Mouse (Mus musculus): ENCODE measurements at regions not wholly inside any gene's neighbourhood (a gene's known extent, or its start where the extent isn't known, plus 50 kb on each side); places are given as distances from the start of the nearest gene placed in this dataset.

DNA sequence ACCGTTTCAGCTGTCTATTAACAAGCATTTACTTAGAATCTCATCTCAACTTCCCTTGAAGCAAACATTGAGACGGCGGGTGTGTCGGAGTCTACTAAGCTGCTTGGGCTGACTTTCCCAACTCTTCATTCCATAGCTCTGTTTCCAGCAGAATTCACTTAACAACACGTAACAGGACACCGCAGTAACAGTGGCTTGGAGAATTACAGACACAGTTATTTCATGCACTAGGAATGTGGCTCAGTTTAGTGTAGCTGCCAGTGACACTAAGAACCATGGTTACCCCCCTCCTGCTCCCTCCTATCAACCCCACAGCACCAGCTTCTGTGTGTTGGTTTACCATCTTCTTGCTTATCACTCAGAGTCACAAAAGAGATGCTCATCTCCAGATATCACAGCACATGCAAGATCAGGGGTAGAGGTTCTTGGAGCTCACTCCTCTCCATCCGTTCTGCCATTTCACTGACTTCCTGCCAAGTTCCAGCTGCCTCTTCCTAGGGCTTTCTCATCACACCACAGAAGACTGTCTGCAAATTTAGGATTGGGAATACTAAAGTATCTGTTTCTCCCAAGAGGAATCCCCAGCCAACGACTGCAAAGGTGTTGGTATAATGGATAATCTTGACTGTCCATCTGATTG is 90.7 kb downstream of the Banf2 start:
- H3K9me3 ChIP-seq (replicated peaks): no peaks in the 10 kb centered on the region
- H3K27ac ChIP-seq: no peak overlapping the region
- no peaks in the 10 kb centered on the region for H3K27me3 ChIP-seq (ENCODE audit: low read depth, poor library complexity, severe bottlenecking)
- WGBS: 84% methylated on average over 8 of the region's 8 CpGs
- H3K4me3 ChIP-seq: no peak overlapping the region
- peaks cover 10% of the 10 kb centered on the region for H3K4me1 ChIP-seq
- no peak for DNase-seq (ENCODE audit: low spot score)
- H3K36me3 ChIP-seq: no peaks in the 10 kb centered on the region

DNA sequence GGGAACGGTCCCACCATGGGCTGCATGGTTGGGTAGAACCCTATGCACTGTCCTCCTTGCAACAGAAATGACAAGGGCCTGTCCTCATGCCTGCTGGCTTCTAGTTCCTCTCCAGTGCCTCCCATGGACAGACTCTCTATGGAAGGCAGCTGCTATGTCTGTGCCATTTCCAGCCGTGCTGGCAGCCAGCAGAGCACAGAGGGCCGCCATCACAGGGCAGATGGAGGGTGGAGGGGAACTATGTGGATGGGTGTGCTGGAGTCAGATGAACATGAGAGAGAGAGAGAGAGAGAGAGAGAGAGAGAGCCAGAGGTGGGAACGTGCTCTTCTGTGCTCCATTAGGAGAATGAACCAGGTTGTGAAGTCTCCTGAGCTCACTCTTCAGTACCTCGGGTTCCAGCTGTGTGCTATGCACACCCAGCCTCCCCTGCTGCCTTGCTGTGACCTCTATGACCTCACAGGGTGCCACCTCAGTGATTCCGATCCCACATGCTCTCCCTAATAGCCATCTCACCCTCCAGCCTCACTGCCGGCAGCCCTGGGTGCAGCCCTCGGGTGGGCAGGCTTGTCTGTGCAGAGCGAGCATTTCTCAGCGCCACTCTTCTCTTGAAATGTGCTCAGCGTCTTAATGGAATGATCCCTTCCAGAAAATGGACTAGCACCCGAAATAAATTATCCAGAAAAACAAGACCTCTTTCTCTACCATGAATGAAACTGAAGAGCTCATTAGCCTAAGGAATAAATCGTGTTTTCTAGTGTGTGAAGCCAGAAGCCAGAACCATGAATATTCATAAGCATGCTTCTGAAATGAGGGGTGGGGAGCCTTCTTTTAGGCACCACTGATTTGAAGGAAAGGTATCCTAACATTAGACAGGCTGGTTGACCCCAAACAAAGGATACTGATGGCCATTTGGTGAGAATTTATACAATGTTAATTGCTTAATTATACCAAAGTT is 94.5 kb downstream of the Banf2 start:
- no peak for DNase-seq (ENCODE audit: low spot score)
- no peak overlapping the region for H3K27ac ChIP-seq
- peaks cover 10% of the 10 kb centered on the region for H3K4me1 ChIP-seq
- no peak overlapping the region for H3K4me3 ChIP-seq
- H3K36me3 ChIP-seq: no peaks in the 10 kb centered on the region
- no peaks in the 10 kb centered on the region for H3K9me3 ChIP-seq (replicated peaks)
- H3K27me3 ChIP-seq (ENCODE audit: low read depth, poor library complexity, severe bottlenecking): no peaks in the 10 kb centered on the region
- WGBS: 72% methylated on average over 13 of the region's 13 CpGs

DNA sequence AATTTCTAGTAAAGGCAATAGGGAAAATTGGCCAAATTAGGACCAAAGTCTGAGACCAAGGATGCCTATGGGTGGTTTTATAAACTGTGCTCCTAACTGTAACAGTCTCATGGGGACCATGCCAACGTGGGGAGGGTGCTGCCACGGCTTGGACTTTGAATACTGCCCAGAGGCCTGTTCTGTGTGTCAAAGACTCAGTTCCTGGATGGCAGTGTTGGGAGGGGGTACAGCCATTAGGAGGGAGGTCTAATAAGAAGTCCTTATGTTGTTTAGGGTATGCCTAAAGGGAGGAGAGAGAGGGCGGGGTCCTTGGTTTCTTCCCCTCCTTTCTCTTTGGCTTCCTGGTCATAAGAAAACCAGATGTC is 95.2 kb downstream of the Banf2 start:
- H3K27me3 ChIP-seq (ENCODE audit: low read depth, poor library complexity, severe bottlenecking): no peaks in the 10 kb centered on the region
- no peak for DNase-seq (ENCODE audit: low spot score)

GRCm38 (mm10) chr2:144128527-144128926 is 95.7 kb downstream of the Banf2 start:
- Histone ChIP-seq H3K4me3 (no peak overlapping the region), H3K27me3 (ENCODE audit: low read depth, poor library complexity, severe bottlenecking) (no peaks in the 10 kb centered on the region), H3K36me3 (no peaks in the 10 kb centered on the region), H3K9me3 (replicated peaks) (no peaks in the 10 kb centered on the region), H3K27ac (no peak overlapping the region), H3K4me1 (peaks cover 3% of the 10 kb centered on the region)
- 83% methylated on average over 4 of the region's 4 CpGs for WGBS
- no peak for DNase-seq (ENCODE audit: low spot score)

More for the DNA sequence above, 95.2 kb downstream of the Banf2 start:
- no peaks in the 10 kb centered on the region for H3K9me3 ChIP-seq (replicated peaks)
- WGBS: 86% methylated on average over 3 of the region's 3 CpGs
- no peak overlapping the region for H3K27ac ChIP-seq
- H3K36me3 ChIP-seq: no peaks in the 10 kb centered on the region
- H3K4me3 ChIP-seq: no peak overlapping the region
- peaks cover 8% of the 10 kb centered on the region for H3K4me1 ChIP-seq

GRCm38 (mm10) chr2:144133806-144134574 is 101.1 kb downstream of the Banf2 start:
- no peaks in the 10 kb centered on the region for H3K36me3 ChIP-seq
- no peaks in the 10 kb centered on the region for H3K9me3 ChIP-seq (replicated peaks)
- peak overlapping the region; percentile 50; the same call in 1 of the 2 replicates for H3K27ac ChIP-seq
- 74% methylated on average over 14 of the region's 14 CpGs for WGBS
- DNase-seq (ENCODE audit: low spot score): no peak
- H3K4me1 ChIP-seq: peaks cover 16% of the 10 kb centered on the region
- no peak overlapping the region for H3K4me3 ChIP-seq
- no peaks in the 10 kb centered on the region for H3K27me3 ChIP-seq (ENCODE audit: low read depth, poor library complexity, severe bottlenecking)

GRCm38 (mm10) chr2:144134575-144134958 is 101.7 kb downstream of the Banf2 start:
- H3K36me3 ChIP-seq: no peaks in the 10 kb centered on the region
- H3K27ac ChIP-seq: peak overlapping the region; percentile 50
- peaks cover 20% of the 10 kb centered on the region for H3K4me1 ChIP-seq
- WGBS: 80% methylated on average over 9 of the region's 9 CpGs
- no peak overlapping the region for H3K4me3 ChIP-seq
- no peaks in the 10 kb centered on the region for H3K27me3 ChIP-seq (ENCODE audit: low read depth, poor library complexity, severe bottlenecking)
- no peaks in the 10 kb centered on the region for H3K9me3 ChIP-seq (replicated peaks)
- DNase-seq (ENCODE audit: low spot score): no peak

DNA sequence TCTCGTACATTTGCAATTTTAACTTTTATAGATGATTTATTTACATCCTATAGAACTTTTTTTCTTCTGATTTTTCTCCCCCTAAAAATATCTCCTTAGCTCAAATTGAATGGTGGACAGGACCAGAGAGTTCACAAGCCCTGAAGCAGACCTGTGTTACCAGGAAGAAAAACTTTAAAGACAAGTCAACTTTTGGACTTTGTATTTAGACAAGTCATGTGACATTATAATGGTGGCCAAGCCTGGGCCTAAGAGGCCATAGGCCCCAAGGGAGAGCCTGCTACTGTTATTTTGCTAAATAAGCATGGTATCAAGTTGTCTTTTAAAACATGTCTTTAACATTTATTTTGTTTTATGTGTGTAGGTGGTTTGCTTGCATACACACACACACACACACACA is 102.7 kb downstream of the Banf2 start:
- Histone ChIP-seq H3K36me3 (no peaks in the 10 kb centered on the region), H3K4me1 (peaks cover 21% of the 10 kb centered on the region), H3K27ac (no peak overlapping the region), H3K9me3 (replicated peaks) (no peaks in the 10 kb centered on the region), H3K27me3 (ENCODE audit: low read depth, poor library complexity, severe bottlenecking) (no peaks in the 10 kb centered on the region), H3K4me3 (no peak overlapping the region)
- 89% methylated on average over 1 of the region's 1 CpGs for WGBS
- no peak for DNase-seq (ENCODE audit: low spot score)

DNA sequence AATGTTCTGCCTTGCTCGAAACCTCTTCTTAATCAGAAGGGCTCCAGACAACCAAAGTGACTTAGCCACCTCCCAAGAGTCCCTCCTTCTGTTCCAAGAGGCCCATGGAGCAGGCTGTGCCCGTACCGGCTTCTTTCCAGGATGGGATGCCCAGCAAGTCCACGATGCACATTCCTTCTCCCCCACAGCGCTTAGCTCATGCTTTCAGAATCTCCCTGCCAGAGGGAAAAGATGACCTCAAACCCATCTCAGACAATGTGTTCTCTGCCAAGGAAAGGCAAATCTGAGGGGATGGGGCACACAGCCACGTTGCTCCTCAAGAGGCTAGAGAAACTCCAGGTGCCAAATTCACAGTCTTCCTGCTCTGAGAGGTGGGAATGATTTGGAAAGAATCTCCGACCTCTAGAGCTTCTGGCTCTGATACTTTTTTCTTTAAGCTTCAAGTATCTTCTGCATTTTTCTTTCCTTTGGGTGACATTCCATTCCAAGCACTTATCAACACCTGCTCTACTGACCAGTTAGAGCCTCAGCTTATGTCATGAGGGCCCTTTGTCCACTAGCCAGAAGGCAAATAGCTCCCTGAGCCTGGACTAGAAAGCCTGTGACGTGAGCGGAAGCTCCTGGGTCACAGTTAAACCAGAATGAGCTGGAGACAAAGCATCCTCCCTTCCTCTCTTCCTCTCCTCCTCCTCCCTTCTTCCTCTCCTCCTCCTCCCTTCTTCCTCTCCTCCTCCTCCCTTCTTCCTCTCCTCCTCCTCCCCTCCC is 110.9 kb downstream of the Banf2 start:
- WGBS: 84% methylated on average over 9 of the region's 9 CpGs
- Histone ChIP-seq H3K27me3 (ENCODE audit: low read depth, poor library complexity, severe bottlenecking) (no peaks in the 10 kb centered on the region), H3K4me3 (no peak overlapping the region), H3K36me3 (no peaks in the 10 kb centered on the region), H3K27ac (no peak overlapping the region), H3K9me3 (replicated peaks) (no peaks in the 10 kb centered on the region), H3K4me1 (peaks cover 6% of the 10 kb centered on the region)
- no peak for DNase-seq (ENCODE audit: low spot score)

DNA sequence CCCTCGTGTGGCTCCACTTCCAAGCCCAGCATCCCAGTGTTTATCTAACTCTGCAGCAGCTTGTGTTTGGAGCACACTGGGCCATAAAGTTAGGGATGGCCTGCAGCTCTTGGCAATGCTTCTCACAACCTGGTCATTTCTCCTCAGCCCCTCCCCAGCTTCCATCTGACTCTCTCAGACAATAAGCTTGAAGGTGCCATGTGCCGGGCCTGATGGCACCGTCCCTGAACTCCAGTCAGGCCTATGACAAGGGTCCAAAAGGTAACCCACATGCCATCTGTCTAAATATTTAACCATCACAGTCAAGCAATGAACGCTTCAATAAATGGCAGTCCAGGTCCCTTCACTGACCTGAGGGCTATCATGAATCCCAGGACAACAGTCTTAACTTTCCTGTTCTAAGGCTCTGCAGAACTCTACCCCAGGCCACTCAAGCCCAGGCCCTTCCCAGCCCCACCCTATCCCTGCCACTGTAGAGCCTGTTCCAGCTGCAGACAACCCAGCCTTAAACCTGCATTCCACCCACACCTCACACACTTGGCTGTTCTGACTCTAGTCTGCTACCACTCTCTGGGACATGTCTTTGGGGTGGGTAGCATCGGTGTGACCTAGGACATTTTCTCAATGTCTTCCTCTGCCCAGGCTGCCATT is 111.8 kb downstream of the Banf2 start:
- 82% methylated on average over 5 of the region's 5 CpGs for whole genome bisulfite sequencing
- H3K4me3 ChIP-seq: no peak overlapping the region
- no peak overlapping the region for H3K27ac ChIP-seq
- H3K27me3 ChIP-seq (ENCODE audit: low read depth, poor library complexity, severe bottlenecking): no peaks in the 10 kb centered on the region
- no peaks in the 10 kb centered on the region for H3K36me3 ChIP-seq
- no peak for DNase-seq (ENCODE audit: low spot score)
- H3K4me1 ChIP-seq: peaks cover under 1% of the 10 kb centered on the region
- no peaks in the 10 kb centered on the region for H3K9me3 ChIP-seq (replicated peaks)

GRCm38 (mm10) chr2:144156456-144157211 is 113.8 kb upstream of the Mgme1 start:
- peaks cover 40% of the 10 kb centered on the region for H3K4me1 ChIP-seq
- H3K27me3 ChIP-seq (ENCODE audit: low read depth, poor library complexity, severe bottlenecking): peaks cover 19% of the 10 kb centered on the region
- H3K27ac ChIP-seq: no peak overlapping the region
- H3K36me3 ChIP-seq: no peaks in the 10 kb centered on the region
- no peak for DNase-seq (ENCODE audit: low spot score)
- 22% methylated on average over 7 of the region's 7 CpGs for WGBS
- no peak overlapping the region for H3K4me3 ChIP-seq
- no peaks in the 10 kb centered on the region for H3K9me3 ChIP-seq (replicated peaks)

DNA sequence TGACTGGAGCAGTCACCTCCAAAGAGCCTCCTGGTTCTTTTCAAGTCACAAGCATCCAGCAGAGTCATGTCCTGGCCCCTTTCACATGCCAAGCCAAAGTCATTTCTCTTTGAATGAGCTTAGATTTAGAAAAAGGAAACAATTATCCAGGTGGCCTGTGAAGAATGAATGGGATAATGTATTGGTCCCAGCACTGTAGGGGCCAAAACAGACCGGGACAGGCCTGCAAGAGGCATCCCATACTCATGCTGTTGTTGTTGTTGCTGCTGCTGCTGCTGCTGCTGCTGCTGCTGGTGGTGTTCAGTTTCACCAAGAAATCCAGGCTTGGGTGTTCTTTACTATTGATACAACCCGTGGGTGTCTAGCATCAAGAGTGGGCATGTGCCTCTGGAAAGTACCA is 113.1 kb upstream of the Mgme1 start:
- WGBS: 11% methylated on average over 2 of the region's 2 CpGs
- no peak overlapping the region for H3K27ac ChIP-seq
- H3K27me3 ChIP-seq (ENCODE audit: low read depth, poor library complexity, severe bottlenecking): peaks cover 19% of the 10 kb centered on the region

More for the DNA sequence above, 113.1 kb upstream of the Mgme1 start:
- no peaks in the 10 kb centered on the region for H3K36me3 ChIP-seq
- peaks cover 42% of the 10 kb centered on the region for H3K4me1 ChIP-seq
- no peaks in the 10 kb centered on the region for H3K9me3 ChIP-seq (replicated peaks)
- H3K4me3 ChIP-seq: no peak overlapping the region
- no peak for DNase-seq (ENCODE audit: low spot score)

Data from limb, embryonic 10.5 days (tissue).